Mouse (Mus musculus): Measurements from ENCODE around the gene Gtsf1.
A peak's percentile ranks its signal among the peaks of the same experiment; 100 is the strongest.

Gene Gtsf1

GRCm38 (mm10) chr15:103356130-103356529 is 74.1 kb downstream of the Gtsf1 start:
- DNase-seq, result no peak

- no peak for DNase-seq
These were observed 74.8 kb downstream of the Gtsf1 start for GRCm38 (mm10) chr15:103355420-103355819.

- DNase-seq, result no peak
These were observed 75.6 kb downstream of the Gtsf1 start for GRCm38 (mm10) chr15:103354690-103355089.

- no peak for DNase-seq
These were observed 76.6 kb downstream of the Gtsf1 start for GRCm38 (mm10) chr15:103353511-103354256.

- DNase-seq, result peak in 1 of 2 experiments; percentile 55
These were observed 77.4 kb downstream of the Gtsf1 start for GRCm38 (mm10) chr15:103352856-103353255.
